Mouse (Mus musculus): ENCODE measurements around the gene Olfr669. TPM values are rescaled to one million over a fixed set of nuclear protein-coding genes. Genes with fewer than 3 reads are reported as not detected.
"Not testable (repeated sequence)": the region's sequence is repeated elsewhere in the genome, so short reads cannot be mapped to it uniquely, and the experiment has no call there.

Olfr669 gene
- total RNA-seq (2015) (not detected in 2 replicates), total RNA-seq (2017) (not detected in 2 replicates)

DNA sequence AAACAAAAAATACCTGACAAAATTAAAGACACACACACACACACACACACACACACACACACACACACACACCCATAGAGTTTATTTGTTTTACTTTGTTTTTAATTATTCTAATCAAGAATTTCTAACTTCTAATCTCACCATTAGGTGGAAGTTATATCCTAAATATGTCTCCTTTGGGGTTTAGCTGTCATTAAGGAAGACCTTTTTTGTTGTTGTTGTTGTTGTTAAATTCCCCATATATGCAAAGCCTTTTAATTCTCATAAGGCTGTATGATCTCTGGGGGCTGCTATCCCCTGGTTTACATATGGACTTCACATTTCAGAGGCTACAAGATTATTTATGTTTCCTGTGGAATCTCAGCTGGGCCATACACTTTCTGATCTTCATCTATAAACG is at the start of gene Olfr669:
Gene Olfr669 (plus strand): TSS at position 301 of the 400 bp plus-strand sequence.
- ATAC-seq (replicated peaks; ENCODE audit: poor library complexity): no peak

GRCm38 (mm10) chr7:104895852-104896251 is 38.2 kb upstream of the Olfr669 start, which contains the start of gene Olfr666:
Gene Olfr666 (minus strand): TSS chr7:104895952.
- no peak for ATAC-seq (replicated peaks; ENCODE audit: poor library complexity)

DNA sequence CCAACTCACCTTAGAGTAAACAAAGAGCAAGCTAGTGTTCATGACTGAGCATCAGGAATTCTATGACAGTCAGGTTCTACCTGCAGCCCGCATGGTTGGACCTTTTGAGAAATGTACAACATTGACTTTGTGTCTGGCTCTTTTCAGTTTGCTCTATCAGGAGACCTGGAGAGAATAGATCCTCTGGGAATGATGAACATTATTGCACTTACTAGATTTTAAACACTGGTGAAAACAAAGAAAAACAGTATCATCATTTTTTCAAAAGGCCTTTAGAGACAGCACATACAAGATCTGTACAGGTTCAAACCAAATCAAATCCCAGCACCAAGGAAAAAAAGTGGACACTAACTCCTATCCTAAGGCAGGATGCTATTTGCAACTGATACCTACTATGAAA is 12.7 kb upstream of the Olfr669 start, which contains the start of gene Olfr667:
Gene Olfr667 (minus strand): TSS at position 101 of the 400 bp plus-strand sequence.
- ATAC-seq (replicated peaks; ENCODE audit: poor library complexity): no peak

GRCm38 (mm10) chr7:104927957-104928356 is 6.1 kb upstream of the Olfr669 start, which contains the start of gene Olfr668:
Gene Olfr668 (minus strand): TSS chr7:104928057.
- ATAC-seq (replicated peaks; ENCODE audit: poor library complexity): no peak

GRCm38 (mm10) chr7:104950234-104950633 is 16.2 kb downstream of the Olfr669 start:
- peak; percentile 87 for ATAC-seq (replicated peaks; ENCODE audit: poor library complexity)

DNA sequence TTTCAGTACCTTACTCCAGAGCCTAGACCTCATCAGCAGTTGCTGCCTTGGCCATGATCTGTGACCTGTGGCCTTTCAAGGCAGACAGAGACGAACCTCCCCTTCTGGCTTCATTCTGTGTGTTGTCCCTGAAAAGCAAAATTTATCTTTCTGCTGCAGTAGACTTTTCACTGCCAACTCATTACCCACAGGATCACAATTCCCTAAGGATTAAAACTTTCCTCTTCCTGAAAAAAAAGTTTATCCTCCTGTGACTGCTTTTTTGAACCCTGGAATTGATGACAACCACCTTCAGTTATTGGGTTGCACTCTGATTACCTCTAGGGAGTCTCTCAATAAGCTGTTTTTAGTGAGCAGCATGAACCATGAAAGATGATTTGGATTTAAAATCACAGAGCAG is 28.5 kb downstream of the Olfr669 start, which contains the start of gene Olfr670:
Gene Olfr670 (minus strand): TSS at position 101 of the 400 bp plus-strand sequence.
- ATAC-seq (replicated peaks; ENCODE audit: poor library complexity): no peak

- ATAC-seq (replicated peaks; ENCODE audit: poor library complexity): not testable (repeated sequence)
Measured at GRCm38 (mm10) chr7:104972507-104972906, 38.5 kb downstream of the Olfr669 start.

GRCm38 (mm10) chr7:104979026-104979425 is 45.0 kb downstream of the Olfr669 start, which contains the start of gene Olfr671:
Gene Olfr671 (minus strand): TSS chr7:104979126.
- no peak for ATAC-seq (replicated peaks; ENCODE audit: poor library complexity)

Other genes starting within 250 kb of the Olfr669 start
- not detected in 2 replicates for gene Olfr661, start 247.7 kb upstream of the Olfr669 start, total RNA-seq (2015)
- not detected in 2 replicates for gene Olfr661, start 247.7 kb upstream of the Olfr669 start, total RNA-seq (2017)
- not detected in 2 replicates for gene Usp17le, start 156.8 kb upstream of the Olfr669 start, total RNA-seq (2015)
- not detected in 2 replicates for gene Usp17le, start 156.8 kb upstream of the Olfr669 start, total RNA-seq (2017)
- gene Usp17lb, start 91.6 kb upstream of the Olfr669 start, total RNA-seq (2015): not detected in 2 replicates
- not detected in 2 replicates for gene Usp17lb, start 91.6 kb upstream of the Olfr669 start, total RNA-seq (2017)
- not detected in 2 replicates for gene Usp17la, start 77.2 kb upstream of the Olfr669 start, total RNA-seq (2015)
- not detected in 2 replicates for gene Usp17la, start 77.2 kb upstream of the Olfr669 start, total RNA-seq (2017)
- not detected in 2 replicates for gene Olfr665, start 56.2 kb upstream of the Olfr669 start, total RNA-seq (2015)
- gene Olfr665, start 56.2 kb upstream of the Olfr669 start, total RNA-seq (2017): not detected in 2 replicates
- not detected in 2 replicates for gene Olfr666, start 38.3 kb upstream of the Olfr669 start, total RNA-seq (2015)
- gene Olfr666, start 38.3 kb upstream of the Olfr669 start, total RNA-seq (2017): not detected in 2 replicates
- gene Olfr667, start 12.8 kb upstream of the Olfr669 start, total RNA-seq (2015): not detected in 2 replicates
- gene Olfr667, start 12.8 kb upstream of the Olfr669 start, total RNA-seq (2017): not detected in 2 replicates
- not detected in 2 replicates for gene Olfr668, start 6.2 kb upstream of the Olfr669 start, total RNA-seq (2015)
- not detected in 2 replicates for gene Olfr668, start 6.2 kb upstream of the Olfr669 start, total RNA-seq (2017)
- not detected in 2 replicates for gene Olfr670, start 28.4 kb downstream of the Olfr669 start, total RNA-seq (2015)
- not detected in 2 replicates for gene Olfr670, start 28.4 kb downstream of the Olfr669 start, total RNA-seq (2017)
- gene Olfr671, start 44.9 kb downstream of the Olfr669 start, total RNA-seq (2015): not detected in 2 replicates
- not detected in 2 replicates for gene Olfr671, start 44.9 kb downstream of the Olfr669 start, total RNA-seq (2017)
- not detected in 2 replicates for gene Olfr672, start 67.8 kb downstream of the Olfr669 start, total RNA-seq (2015)
- not detected in 2 replicates for gene Olfr672, start 67.8 kb downstream of the Olfr669 start, total RNA-seq (2017)
- gene Olfr675, start 94.2 kb downstream of the Olfr669 start, total RNA-seq (2015): not detected in 2 replicates
- gene Olfr675, start 94.2 kb downstream of the Olfr669 start, total RNA-seq (2017): not detected in 2 replicates
- gene Olfr676, start 98.5 kb downstream of the Olfr669 start, total RNA-seq (2015): not detected in 2 replicates
- not detected in 2 replicates for gene Olfr676, start 98.5 kb downstream of the Olfr669 start, total RNA-seq (2017)
- gene Olfr677, start 117.1 kb downstream of the Olfr669 start, total RNA-seq (2015): not detected in 2 replicates
- not detected in 2 replicates for gene Olfr677, start 117.1 kb downstream of the Olfr669 start, total RNA-seq (2017)
- not detected in 2 replicates for gene Olfr678, start 130.2 kb downstream of the Olfr669 start, total RNA-seq (2015)
- not detected in 2 replicates for gene Olfr678, start 130.2 kb downstream of the Olfr669 start, total RNA-seq (2017)
- gene Olfr679, start 147.0 kb downstream of the Olfr669 start, total RNA-seq (2015): not detected in 2 replicates
- gene Olfr679, start 147.0 kb downstream of the Olfr669 start, total RNA-seq (2017): not detected in 2 replicates
- gene Olfr680-ps1, start 158.6 kb downstream of the Olfr669 start, total RNA-seq (2015): not detected in 2 replicates
- not detected in 2 replicates for gene Olfr680-ps1, start 158.6 kb downstream of the Olfr669 start, total RNA-seq (2017)
- gene Olfr681, start 182.6 kb downstream of the Olfr669 start, total RNA-seq (2015): not detected in 2 replicates
- not detected in 2 replicates for gene Olfr681, start 182.6 kb downstream of the Olfr669 start, total RNA-seq (2017)
- not detected in 2 replicates for gene Olfr683, start 212.8 kb downstream of the Olfr669 start, total RNA-seq (2015)
- gene Olfr683, start 212.8 kb downstream of the Olfr669 start, total RNA-seq (2017): not detected in 2 replicates
- not detected in 2 replicates for gene Olfr684, start 229.4 kb downstream of the Olfr669 start, total RNA-seq (2015)
- gene Olfr684, start 229.4 kb downstream of the Olfr669 start, total RNA-seq (2017): not detected in 2 replicates